Mouse (Mus musculus) stomach, postnatal 0 days (tissue): ENCODE results near the gene Rplp0. TPM values are rescaled to one million over a fixed set of nuclear protein-coding genes. Genes with fewer than 3 reads are reported as not detected.

Source experiments
- ATAC-seq: fragments of 200-750 bp; cut with Nextera tagmentation; 2 replicates; pipeline ENCODE4 v1.8.0; 2017; ENCODE audit not compliant: low FRiP score, low TSS enrichment
- DNase-seq: peaks from one replicate; pipeline ENCODE4 v3.0.0-alpha.2; 2016; ENCODE audit warnings: low spot score
- H3K27ac ChIP-seq: fragments of 300-500 bp; sonication (generic); replicated peaks from 2 replicates; pipeline ENCODE4 v1.5.1; 2014; ENCODE audit warnings: mild to moderate bottlenecking, control low read depth
- H3K27me3 ChIP-seq: fragments of 300-500 bp; sonication (generic); 2 replicates; pipeline ENCODE4 v1.6.1; 2014; ENCODE audit warnings: low read length; ENCODE audit not compliant: control insufficient read depth, insufficient read depth
- H3K36me3 ChIP-seq: fragments of 300-500 bp; sonication (generic); 2 replicates; pipeline ENCODE4 v1.6.1; 2014; ENCODE audit warnings: low read length, mixed read lengths; ENCODE audit not compliant: control insufficient read depth, insufficient read depth
- H3K4me1 ChIP-seq: fragments of 300-500 bp; sonication (generic); replicated peaks from 2 replicates; pipeline ENCODE4 v1.6.1; 2014; ENCODE audit warnings: antibody characterized with exemption; ENCODE audit not compliant: control insufficient read depth, insufficient read depth
- H3K4me2 ChIP-seq: fragments of 300-500 bp; sonication (generic); replicated peaks from 2 replicates; pipeline ENCODE4 v1.6.1; 2014; ENCODE audit warnings: low read depth, mild to moderate bottlenecking, control low read depth, moderate library complexity
- H3K4me3 ChIP-seq: fragments of 300-500 bp; sonication (generic); 2 replicates; pipeline ENCODE4 v1.5.1; 2014; ENCODE audit warnings: low read depth, low read length, control low read depth
- H3K9ac ChIP-seq: fragments of 300-500 bp; sonication (generic); 2 replicates; pipeline ENCODE4 v1.6.1; 2014; ENCODE audit warnings: mild to moderate bottlenecking, low read length, control low read depth, mixed read lengths
- H3K9me3 ChIP-seq: fragments of 300-500 bp; sonication (generic); 2 replicates; pipeline ENCODE4 v1.6.1; 2016; ENCODE audit warnings: low read length; ENCODE audit not compliant: control insufficient read depth
- CTCF ChIP-seq: IDR thresholded peaks from 2 replicates; pipeline ENCODE4 v1.5.1; 2016; ENCODE audit warnings: antibody characterized with exemption, low read depth, mild to moderate bottlenecking, moderate library complexity
- EP300 ChIP-seq: optimal IDR thresholded peaks from 2 replicates; pipeline ENCODE3; 2016; ENCODE audit warnings: antibody characterized with exemption
- WGBS: fragments of 180-500 bp; shearing (Covaris S2); extraction: QIAGEN DNeasy Blood & Tissue Kit; methylation state at CpG from one replicate; pipeline ENCODE4 v1.1.7; 2014; 5-methylcytosine and 5-hydroxymethylcytosine counted together
- polyA plus RNA-seq: library from polyadenylated mRNA; unstranded; fragments of >200 nt; fragmentation: Nextera tagmentation; extraction: Ambion mirVana; gene quantifications from 2 replicates; pipeline ENCODE4 v1.2.1, GENCODE M21; 2015

The Rplp0 gene
- polyA plus RNA-seq, 1 experiment from 2014 or later = 1,335 TPM

DNA sequence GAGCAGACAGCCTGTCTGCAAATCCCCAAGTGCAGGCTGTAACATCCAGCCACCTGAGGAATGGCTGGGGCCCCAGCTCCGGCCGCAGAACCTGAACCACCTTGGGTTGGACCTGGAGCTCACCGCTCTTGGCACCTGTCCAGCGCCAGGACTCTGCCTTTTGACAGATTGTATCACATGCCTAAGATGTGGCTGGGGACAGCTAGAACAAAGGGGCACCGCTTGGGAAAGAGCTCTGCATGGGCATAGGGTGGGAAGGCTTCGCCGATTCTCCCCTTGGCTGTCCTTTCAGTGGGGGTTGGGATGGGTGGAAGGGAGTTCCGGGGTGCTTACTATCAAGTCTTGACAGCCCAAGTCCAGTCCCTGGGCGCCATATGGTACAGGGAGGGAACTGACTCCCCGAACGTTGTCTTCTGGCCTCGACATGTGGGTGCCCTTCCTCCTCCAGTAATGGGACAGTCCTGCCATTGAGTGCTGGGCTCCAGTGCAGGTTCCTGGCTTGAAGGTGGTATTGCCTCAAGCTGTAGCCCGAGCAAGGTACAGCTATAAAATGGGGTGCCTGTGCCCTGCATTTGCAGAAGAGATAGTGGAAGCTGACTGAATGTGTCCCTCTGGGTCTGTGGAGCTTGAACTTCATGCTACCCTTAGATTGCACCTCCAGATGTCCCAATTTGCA lies 21.1 kb upstream of the Rplp0 start:
- WGBS = 58% methylated on average over 13 of the region's 13 CpGs
- H3K4me2 ChIP-seq = no peak overlapping the region
- H3K4me3 ChIP-seq = no peak overlapping the region
- H3K27me3 ChIP-seq = no peaks in the 10 kb centered on the region
- H3K36me3 ChIP-seq = no peaks in the 10 kb centered on the region
- H3K4me1 ChIP-seq = peaks cover 23% of the 10 kb centered on the region
- H3K9ac ChIP-seq = no peak overlapping the region; the same call in 1 of the 2 replicates
- H3K9me3 ChIP-seq = no peaks in the 10 kb centered on the region
- peak overlapping the region; percentile 49 for H3K27ac ChIP-seq
- DNase-seq = no peak
- ATAC-seq = no peak
- TF ChIP-seq EP300 (no peak), CTCF (no peak)

DNA sequence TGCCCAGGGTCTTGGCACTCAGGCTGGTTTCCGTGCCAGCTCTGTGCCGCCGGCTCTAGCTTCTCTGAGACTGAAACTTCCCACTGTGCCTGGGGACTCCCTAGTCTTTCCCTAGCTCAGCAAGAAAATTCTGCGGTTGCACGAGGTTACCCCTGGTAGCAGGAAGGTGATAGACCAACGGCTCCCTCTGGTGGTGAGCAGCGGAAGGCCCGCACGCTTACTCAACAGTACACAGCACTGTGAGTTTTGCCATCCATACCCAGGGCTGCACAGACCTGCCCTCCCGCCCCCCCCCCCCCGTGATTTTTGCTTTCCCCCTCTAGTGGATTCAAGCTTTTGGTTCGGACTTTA lies 20.6 kb upstream of the Rplp0 start:
- H3K9ac ChIP-seq = no peak overlapping the region; the same call in 1 of the 2 replicates
- peak; percentile 75 for ATAC-seq
- H3K9me3 ChIP-seq = no peaks in the 10 kb centered on the region
- no peak overlapping the region for H3K4me2 ChIP-seq
- DNase-seq = peak; percentile 92
- 2% methylated on average over 12 of the region's 12 CpGs for WGBS
- H3K36me3 ChIP-seq = no peaks in the 10 kb centered on the region
- H3K4me1 ChIP-seq = peaks cover 26% of the 10 kb centered on the region
- H3K27me3 ChIP-seq = no peaks in the 10 kb centered on the region
- H3K4me3 ChIP-seq = no peak overlapping the region
- peak overlapping the region; percentile 49; the same call in 1 of the 2 replicates for H3K27ac ChIP-seq
- peak; percentile 94 for TF ChIP-seq CTCF
- TF ChIP-seq EP300 = no peak

GRCm38 (mm10) chr5:115542635-115543384 lies 16.5 kb upstream of the Rplp0 start:
- ATAC-seq (peak; percentile 79), DNase-seq (peak; percentile 89)
- TF ChIP-seq EP300 = no peak
- TF ChIP-seq CTCF = no peak
- Histone ChIP-seq H3K4me2 (peak overlapping the region; percentile 47), H3K4me3 (peak overlapping the region; percentile 24), H3K9me3 (no peaks in the 10 kb centered on the region), H3K9ac (peak overlapping the region; percentile 31; the same call in 1 of the 2 replicates), H3K27me3 (no peaks in the 10 kb centered on the region), H3K27ac (peak overlapping the region; percentile 88), H3K4me1 (peaks cover 15% of the 10 kb centered on the region), H3K36me3 (peaks cover 14% of the 10 kb centered on the region)
- 47% methylated on average over 19 of the region's 19 CpGs for WGBS

- 21% methylated on average over 17 of the region's 17 CpGs for WGBS
- Histone ChIP-seq H3K9ac (peak overlapping the region; percentile 43), H3K27me3 (no peaks in the 10 kb centered on the region), H3K9me3 (no peaks in the 10 kb centered on the region), H3K4me2 (peak overlapping the region; percentile 47), H3K4me1 (peaks cover 10% of the 10 kb centered on the region), H3K36me3 (peaks cover 14% of the 10 kb centered on the region), H3K27ac (peak overlapping the region; percentile 88), H3K4me3 (peak overlapping the region; percentile 24; the same call in 1 of the 2 replicates)
- peak; percentile 75 for ATAC-seq
- TF ChIP-seq CTCF = no peak
- peak; percentile 81 for DNase-seq
Observed at GRCm38 (mm10) chr5:115543509-115544253, 15.6 kb upstream of the Rplp0 start.

GRCm38 (mm10) chr5:115544655-115545185 lies 14.5 kb upstream of the Rplp0 start:
- Histone ChIP-seq H3K9me3 (no peaks in the 10 kb centered on the region), H3K4me3 (no peak overlapping the region), H3K9ac (no peak overlapping the region), H3K27ac (no peak overlapping the region), H3K4me1 (peaks cover 10% of the 10 kb centered on the region), H3K27me3 (no peaks in the 10 kb centered on the region), H3K4me2 (no peak overlapping the region), H3K36me3 (peaks cover 18% of the 10 kb centered on the region)
- TF ChIP-seq EP300 (no peak), CTCF (no peak)
- ATAC-seq (no peak), DNase-seq (no peak)
- WGBS = 66% methylated on average over 18 of the region's 18 CpGs
